Mouse (Mus musculus) T-helper 2 cell (primary cell): ENCODE data around the gene Gm13212.
"Not testable (repeated sequence)": the region's sequence is repeated elsewhere in the genome, so short reads cannot be mapped to it uniquely, and the experiment has no call there.

ENCODE experiments used
- in situ Hi-C: fragments of 300-600 bp; cut with MboI, MseI; formaldehyde crosslinking; loops from one replicate; pipeline ENCODE4 v1.15.1; 2025; ENCODE audit warnings: high pct_unique_total_duplicates

Gm13212 gene

DNA sequence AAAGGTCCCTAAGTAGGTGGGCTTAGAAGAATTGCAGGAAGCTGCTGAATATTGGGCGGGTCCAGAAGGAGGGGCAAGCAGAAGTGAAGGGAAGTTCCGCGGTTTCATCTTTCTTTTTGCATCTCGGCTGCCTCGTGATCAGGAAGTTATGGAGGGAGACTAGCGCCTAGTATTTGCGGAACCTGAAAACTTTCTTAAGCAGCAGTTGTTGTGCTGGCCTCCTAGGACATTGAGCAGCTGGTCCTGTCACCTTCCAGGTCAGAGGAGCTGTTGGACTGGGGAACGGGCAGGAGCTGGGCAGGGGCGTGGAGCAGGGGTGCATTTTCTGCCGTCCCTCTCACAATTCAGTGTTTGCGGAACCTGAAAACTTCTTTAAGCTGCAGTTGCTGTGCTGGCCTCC, at the start of gene Gm13212:
Gm13212 (plus strand) TSS at position 89 of the 400 bp plus-strand sequence.
- in situ Hi-C loops = not testable (repeated sequence)

DNA sequence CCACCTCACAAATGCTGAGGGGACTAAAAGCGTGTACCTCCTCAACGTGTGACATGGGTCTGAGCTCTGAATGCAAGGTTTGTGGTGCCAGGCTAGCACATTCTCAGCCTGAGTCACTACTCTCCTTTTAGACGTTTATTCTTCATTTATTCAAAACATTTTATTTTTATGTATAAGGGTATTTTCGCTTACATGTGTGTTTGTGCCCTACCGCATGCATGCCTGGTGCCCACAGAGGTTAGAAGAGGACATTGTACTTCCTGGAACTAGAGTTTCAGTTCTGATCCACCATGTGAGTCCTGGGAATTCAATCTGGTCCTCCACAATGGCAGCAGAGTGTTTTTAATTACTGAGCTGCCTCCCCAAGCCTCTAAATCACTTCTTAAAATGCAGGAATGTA, 41.1 kb upstream of the Gm13212 start:
- in situ Hi-C loops = loop anchor here (5.0 to 10.0 kb wide), 2 partner anchors 1451 to 1793 kb away; no protein-coding TSS in a partner anchor

DNA sequence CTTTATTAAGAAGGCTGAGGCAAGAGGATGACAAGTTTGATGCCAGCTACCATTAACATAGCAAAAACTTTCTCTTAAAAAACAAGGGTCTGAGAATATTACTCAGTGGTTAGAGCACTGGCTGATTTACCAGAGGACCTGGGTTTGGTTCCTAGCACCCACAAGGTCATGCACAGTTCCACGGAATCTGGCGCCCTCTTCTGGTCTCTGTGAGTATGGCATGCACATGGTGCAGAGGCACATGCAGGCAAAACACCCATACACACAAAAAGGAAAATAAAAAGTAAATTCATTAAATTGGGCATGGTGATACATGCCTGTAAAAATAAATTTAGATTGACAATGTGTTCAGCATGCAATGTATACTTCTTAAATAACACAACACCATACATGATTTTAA, 39.9 kb upstream of the Gm13212 start:
- in situ Hi-C loops = loop anchor here (10.0 kb wide), 1 partner anchor 1450 kb away; no protein-coding TSS in a partner anchor

- in situ Hi-C loops = loop anchor here (10.0 kb wide), 1 partner anchor 1449 kb away; no protein-coding TSS in a partner anchor
Observed at GRCm38 (mm10) chr4:145545734-145546349, 39.1 kb upstream of the Gm13212 start.

DNA sequence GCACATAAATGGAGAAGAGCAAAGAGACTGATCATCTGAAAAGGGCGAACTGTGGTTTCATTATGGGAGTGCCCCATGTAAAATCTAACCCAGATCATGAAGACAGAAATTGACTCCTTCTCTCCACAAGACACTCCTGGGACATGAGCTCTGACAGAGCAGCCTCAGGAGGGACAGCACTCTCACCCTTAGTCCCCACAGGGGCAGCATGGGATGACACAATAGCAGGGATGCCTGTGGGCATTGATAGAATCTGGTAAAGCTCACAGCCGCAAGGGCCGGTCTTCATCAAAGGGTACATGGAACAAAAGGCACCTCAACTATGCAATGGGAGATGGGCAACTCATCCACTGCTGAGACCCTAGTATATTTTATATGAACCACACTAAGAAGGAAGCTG, 38.5 kb upstream of the Gm13212 start:
- in situ Hi-C loops = loop anchor here (10.0 kb wide), 1 partner anchor 1448 kb away; no protein-coding TSS in a partner anchor

DNA sequence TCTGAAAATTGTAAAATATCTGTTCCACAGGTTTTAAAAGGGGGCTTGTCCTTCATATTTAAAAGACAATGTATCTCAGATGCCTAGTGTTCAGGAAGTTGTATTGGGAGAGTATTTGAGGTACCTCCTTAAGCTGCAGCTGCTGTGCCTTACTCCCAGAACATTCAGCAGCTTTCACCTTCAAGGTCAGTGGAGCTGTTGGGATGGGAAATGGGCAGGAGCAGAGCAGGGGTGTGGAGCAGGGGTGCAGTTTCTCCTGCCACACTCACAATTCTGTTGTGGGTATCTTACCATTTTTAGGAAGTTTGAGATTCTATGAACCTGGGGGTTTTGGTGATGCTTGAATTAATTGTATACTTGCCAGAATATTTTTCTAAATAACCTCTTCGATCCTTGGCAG, 28.3 kb upstream of the Gm13212 start:
- in situ Hi-C loops = loop anchor here (5.0 to 25.0 kb wide), 5 partner anchors 506 to 1961 kb away; no protein-coding TSS in a partner anchor

DNA sequence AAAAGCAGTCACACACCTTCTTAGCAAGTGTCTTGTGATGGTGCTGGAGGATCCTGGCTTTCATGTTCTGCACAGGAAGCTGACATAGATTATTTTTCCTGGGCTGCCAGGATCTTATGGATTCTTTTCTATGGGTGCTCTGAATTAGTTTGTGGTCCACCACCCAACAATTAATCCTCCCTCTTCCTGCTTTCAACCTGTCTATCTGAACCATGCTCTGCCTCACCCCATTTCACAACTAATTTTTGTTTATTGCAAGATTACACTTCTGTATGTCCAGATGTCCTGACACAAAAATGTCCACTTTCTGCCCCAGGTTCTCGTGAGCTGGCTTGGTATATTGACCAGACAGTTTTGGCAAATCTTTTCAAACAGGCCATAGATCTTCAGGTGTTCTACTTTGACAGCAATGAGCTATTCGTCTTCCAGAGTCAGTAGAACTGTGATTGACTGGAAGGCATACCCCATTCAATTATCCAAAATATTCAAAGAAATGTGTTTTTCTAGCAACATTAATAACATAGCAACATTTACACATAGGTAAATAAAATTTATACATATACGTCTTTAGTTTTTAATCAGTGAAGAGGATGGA, 25.4 kb upstream of the Gm13212 start:
- in situ Hi-C loops = loop anchor here (5.0 to 25.0 kb wide), 5 partner anchors 503 to 1958 kb away; no protein-coding TSS in a partner anchor

DNA sequence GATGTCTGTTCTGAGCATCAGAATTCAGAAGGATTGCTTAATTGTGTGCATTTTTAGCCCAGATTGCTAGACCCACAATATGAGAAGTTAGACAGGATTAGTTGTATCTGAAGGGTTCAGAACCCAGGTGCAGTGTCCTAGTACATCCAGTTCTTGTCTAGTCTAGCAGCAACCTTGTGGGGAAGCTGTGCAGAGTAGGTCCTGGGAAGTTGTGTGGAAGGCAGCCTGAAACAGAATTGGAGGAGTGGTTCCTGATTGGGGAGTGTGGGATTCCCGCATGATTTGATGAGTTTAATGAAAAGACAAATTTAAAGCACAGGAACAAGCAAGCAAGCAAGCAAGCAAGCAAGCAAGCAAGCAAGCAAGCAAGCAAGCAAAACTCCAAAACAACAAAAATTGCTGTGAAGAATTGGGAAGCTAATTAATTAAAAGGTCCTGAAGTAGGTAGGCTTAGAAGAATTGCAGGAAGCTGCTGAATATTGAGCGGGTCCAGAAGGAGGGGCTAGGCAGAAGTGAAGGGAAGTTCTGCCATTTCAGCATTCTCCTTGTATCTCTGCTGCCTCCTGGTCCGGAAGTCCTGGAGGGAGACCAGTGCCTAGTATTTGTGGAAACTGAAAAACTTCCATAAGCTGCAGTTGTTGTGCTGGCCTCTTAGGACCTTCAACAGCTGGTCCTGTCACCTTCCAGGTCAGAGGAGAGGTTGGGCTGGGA, 20.7 kb upstream of the Gm13212 start:
- in situ Hi-C loops = loop anchor here (25.0 kb wide), 4 partner anchors 498 to 1598 kb away; no protein-coding TSS in a partner anchor

- in situ Hi-C loops = loop anchor here (25.0 kb wide), 4 partner anchors 492 to 1592 kb away; no protein-coding TSS in a partner anchor
Observed at GRCm38 (mm10) chr4:145570461-145570860, 14.5 kb upstream of the Gm13212 start.

- in situ Hi-C loops = not testable (repeated sequence)
Observed at GRCm38 (mm10) chr4:145576623-145577022, 8.3 kb upstream of the Gm13212 start.

DNA sequence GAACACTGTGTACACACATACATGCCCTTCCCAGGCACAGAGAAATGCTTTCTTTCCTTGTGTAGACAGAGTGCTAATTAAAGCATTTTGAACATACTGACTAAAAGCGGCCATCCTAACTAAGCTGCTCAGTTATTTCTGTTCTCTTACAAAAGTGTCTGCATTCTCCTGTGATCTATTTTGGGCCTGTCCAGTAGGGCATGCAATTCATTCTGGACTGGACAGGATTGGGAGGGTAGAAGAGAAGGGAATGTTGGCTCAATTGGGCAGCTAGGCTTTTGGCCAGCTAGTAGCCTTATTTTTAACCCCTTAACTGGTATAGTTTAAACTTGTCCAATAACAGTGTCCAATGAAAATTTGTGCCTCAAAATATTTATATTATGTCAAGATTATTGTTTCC, 4.6 kb upstream of the Gm13212 start:
- in situ Hi-C loops = loop anchor here (5.0 kb wide), 1 partner anchor 173 kb away; no protein-coding TSS in a partner anchor

DNA sequence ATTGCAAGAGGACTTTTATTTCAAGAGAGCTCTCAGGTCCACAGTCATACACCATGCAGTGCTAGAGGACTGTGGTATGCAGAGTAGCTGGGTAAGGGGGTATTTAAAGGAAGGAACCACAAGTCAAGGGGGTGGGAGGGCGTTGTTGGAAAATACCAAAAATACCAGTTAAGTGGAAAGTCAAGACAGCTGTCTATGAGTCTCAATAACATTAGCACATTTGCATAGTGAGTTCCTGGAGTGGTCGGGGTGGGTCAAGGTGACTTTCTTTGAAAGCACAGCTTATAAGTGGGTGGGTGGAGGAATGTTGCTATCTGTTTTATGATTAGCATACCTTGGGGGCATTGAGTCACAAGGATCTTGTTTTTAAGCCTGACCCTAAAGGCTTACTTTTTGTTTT, 1.1 kb downstream of the Gm13212 start:
- in situ Hi-C loops = not testable (repeated sequence)

DNA sequence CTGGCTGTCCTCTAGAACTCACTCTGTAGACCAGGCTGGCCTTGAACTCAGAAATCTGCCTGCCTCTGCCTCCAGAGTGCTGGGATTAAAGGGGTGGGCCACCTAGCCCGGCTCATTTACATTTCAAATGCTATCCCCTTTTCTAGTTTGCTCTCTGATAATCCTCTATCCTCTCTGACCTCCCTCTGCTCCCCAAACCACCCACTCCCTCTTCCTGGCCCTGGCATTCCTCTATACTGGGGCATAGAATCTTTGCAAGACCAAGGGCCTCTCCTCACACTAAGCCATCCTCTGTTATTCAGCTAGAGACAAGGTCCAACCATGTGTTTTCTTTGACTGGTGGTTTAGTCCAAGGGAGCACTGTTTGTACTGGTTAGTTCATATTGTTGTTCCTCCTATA, 9.2 kb downstream of the Gm13212 start:
- in situ Hi-C loops = not testable (repeated sequence)

DNA sequence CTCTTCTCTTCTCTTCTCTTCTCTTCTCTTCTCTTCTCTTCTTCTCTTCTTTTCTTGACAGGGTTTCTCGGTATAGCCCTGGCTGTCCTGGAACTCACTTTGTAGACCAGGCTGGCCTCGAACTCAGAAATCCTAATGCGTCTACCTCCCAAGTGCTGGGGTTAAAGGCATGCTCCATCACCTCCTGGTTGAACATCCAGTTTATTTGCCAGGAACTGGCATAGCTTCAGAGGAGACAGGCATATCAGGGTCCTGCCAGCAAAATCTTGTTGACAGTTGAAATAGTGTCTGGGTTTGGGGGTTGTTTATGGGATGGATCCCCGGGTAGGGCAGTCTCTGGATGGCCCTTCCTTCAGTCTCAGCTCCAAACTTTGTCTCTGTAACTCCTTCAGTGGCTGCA, 9.8 kb downstream of the Gm13212 start:
- in situ Hi-C loops = not testable (repeated sequence)

- in situ Hi-C loops = loop anchor here (10.0 kb wide), 1 partner anchor 424 kb away; no protein-coding TSS in a partner anchor
Observed at GRCm38 (mm10) chr4:145640416-145641185, 55.6 kb downstream of the Gm13212 start.

GRCm38 (mm10) chr4:145670385-145670784, 85.4 kb downstream of the Gm13212 start, which contains the start of gene Zfp980:
Zfp980 (plus strand) TSS chr4:145670685.
- in situ Hi-C loops = not testable (repeated sequence)

DNA sequence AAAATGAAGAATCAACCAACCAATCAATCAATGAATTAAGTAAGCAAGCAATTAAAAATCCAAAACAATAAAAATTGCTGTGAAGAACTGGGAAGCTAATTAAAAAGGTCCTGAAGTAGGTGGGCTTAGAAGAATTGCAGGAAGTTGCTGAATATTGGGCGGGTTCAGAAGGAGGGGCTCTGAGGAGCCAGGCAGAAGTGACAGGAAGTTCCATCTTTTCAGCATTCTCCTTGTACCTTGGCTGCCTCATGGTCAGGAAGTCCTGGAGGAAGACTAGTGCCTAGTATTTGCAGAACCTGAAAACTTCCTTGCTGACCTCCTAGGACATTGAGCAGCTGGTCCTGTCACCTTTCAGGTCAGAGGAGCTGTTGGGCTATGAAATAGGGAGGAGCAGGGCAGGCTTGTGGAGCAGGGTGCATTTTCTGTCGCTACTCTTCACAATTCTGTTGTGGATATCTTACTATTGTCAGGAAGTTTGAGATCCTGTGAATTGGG, 89.4 kb downstream of the Gm13212 start:
- in situ Hi-C loops = not testable (repeated sequence)
